Mouse (Mus musculus) spleen, postnatal 4 days (tissue): ENCODE measurements at regions not wholly inside any gene's neighbourhood (a gene's known extent, or its start where the extent isn't known, plus 50 kb on each side); places are given as distances from the start of the nearest gene placed in this dataset.

ENCODE experiments used
- DNase-seq, 2 experiments: peaks; one replicate each; pipeline ENCODE4 v3.0.0; 2022; ENCODE audit warnings: low spot score in 2 of 2

- no peak for DNase-seq
Observed at GRCm38 (mm10) chr17:45240545-45240944, 193.0 kb downstream of the Cdc5l start.

- no peak for DNase-seq
Observed at GRCm38 (mm10) chr17:45237246-45237645, 196.3 kb downstream of the Cdc5l start.

- no peak for DNase-seq
Observed at GRCm38 (mm10) chr17:45235401-45235800, 198.1 kb downstream of the Cdc5l start.

GRCm38 (mm10) chr17:45232874-45233273 is 200.7 kb downstream of the Cdc5l start:
- DNase-seq: no peak

GRCm38 (mm10) chr17:45227190-45227589 is 206.3 kb downstream of the Cdc5l start:
- no peak for DNase-seq

- DNase-seq: no peak
Observed at GRCm38 (mm10) chr17:45226486-45226885, 207.1 kb downstream of the Cdc5l start.

GRCm38 (mm10) chr17:45221625-45222024 is 211.9 kb downstream of the Cdc5l start:
- DNase-seq: no peak

GRCm38 (mm10) chr17:45217126-45217525 is 216.4 kb downstream of the Cdc5l start:
- no peak for DNase-seq

- no peak for DNase-seq
Observed at GRCm38 (mm10) chr17:45215067-45216049, 218.2 kb downstream of the Cdc5l start.

- DNase-seq: no peak
Observed at GRCm38 (mm10) chr17:45210984-45211383, 222.6 kb downstream of the Cdc5l start.

GRCm38 (mm10) chr17:45209387-45209663 is 224.2 kb downstream of the Cdc5l start:
- DNase-seq: no peak

GRCm38 (mm10) chr17:45208596-45209386 is 224.7 kb downstream of the Cdc5l start:
- no peak for DNase-seq

GRCm38 (mm10) chr17:45195779-45196178 is 237.8 kb downstream of the Cdc5l start:
- DNase-seq: no peak

- DNase-seq: no peak
Observed at GRCm38 (mm10) chr17:45194786-45195281, 238.7 kb downstream of the Cdc5l start.

- DNase-seq: no peak
Observed at GRCm38 (mm10) chr17:45193456-45194025, 240.0 kb downstream of the Cdc5l start.

- no peak for DNase-seq
Observed at GRCm38 (mm10) chr17:45187402-45187801, 246.1 kb downstream of the Cdc5l start.

GRCm38 (mm10) chr17:45176340-45176739 is 257.2 kb downstream of the Cdc5l start:
- DNase-seq: no peak

- no peak for DNase-seq
Observed at GRCm38 (mm10) chr17:45169257-45169994, 264.1 kb downstream of the Cdc5l start.
